Mouse (Mus musculus) left cerebral cortex, adult 11 months (tissue): Measurements from ENCODE around the gene Tmed5.
"Not testable (repeated sequence)": the region's sequence is repeated elsewhere in the genome, so short reads cannot be mapped to it uniquely, and the experiment has no call there.

Source experiments
- DNase-seq: peaks from one replicate; pipeline ENCODE4 v3.0.0; 2022; ENCODE audit warnings: low spot score

Tmed5 gene

DNA sequence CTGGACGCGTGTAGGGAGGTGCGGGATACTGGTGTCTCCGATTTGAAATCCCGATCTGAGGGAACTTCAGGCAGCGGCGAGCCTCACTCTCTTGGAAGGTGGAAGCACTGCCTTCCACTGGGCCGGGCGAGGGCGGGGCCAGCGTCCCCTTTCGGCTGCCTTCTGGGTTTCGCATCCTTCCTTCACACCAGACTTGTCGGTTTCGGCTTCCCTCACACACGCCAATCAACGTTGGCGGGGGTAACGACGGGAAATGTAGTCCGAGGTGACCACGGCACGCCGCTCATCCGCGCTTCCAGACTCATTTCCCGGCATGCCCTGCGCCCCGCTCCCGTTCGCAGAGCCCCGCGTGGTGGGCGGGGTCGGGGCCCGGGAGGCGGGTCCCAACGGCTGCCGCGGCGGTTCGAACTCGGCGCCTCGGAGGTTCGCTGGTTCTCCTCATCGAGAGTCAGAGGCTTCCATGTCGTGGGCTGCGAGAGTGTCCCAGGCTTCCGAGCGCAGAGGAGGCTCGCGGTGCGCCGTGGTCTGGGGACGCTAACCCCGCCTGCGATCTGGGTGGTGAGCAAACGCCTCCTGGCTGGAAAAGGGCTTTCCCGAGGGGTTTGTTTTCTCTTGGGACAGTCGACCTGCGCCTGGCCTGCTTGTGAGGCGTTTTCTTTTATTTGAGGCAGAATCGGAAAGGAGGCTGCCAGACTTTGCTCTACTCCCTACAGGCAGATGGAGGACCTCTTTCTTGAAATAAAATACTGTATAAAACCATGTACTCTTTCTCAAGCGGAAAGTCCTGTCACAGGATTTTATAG, at the start of gene Tmed5, which contains the start of gene Ccdc18:
Tmed5 (minus strand) TSS at position 180 of the 803 bp plus-strand sequence.
Ccdc18 (plus strand) TSS at position 435 of the 803 bp plus-strand sequence.
- peak; percentile 94 for DNase-seq

DNA sequence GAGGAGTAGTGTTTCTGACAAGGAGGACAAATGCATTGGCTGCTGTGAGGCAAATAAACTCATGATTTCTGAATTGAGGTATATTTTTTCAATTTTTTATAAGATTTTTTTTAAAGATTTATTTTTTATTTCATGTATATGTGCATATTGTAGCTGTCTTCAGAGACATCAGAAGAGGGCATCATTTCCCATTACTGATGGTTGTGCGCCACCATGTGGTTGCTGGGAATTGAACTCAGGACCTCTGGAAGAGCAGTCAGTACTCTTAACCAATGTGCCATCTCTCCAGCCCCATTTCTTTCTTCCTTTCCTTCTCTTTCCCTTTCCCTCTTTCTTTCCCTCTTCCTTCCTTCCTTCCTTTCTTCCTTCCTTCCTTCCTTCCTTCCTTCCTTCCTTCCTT, 31.3 kb upstream of the Tmed5 start:
- no peak for DNase-seq

DNA sequence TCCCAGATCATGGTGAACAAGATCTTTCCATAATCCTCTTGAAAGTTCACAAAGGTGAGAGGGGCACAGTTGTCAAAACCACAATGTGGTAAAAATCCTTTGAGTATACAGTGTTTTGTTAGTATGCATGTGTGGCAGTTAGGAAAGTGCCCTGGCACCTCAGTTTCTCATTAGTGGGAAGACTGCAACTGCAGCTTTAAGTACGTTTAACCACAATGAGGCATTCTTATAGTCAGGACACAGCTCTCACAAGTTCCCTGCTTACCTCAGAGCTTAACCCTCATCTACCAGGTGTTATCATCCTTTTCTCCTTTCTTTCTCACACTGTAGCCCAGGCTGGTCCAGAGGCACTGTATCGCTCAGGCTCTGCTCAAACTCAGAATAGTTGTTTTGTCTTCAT, 28.4 kb upstream of the Tmed5 start:
- no peak for DNase-seq

DNA sequence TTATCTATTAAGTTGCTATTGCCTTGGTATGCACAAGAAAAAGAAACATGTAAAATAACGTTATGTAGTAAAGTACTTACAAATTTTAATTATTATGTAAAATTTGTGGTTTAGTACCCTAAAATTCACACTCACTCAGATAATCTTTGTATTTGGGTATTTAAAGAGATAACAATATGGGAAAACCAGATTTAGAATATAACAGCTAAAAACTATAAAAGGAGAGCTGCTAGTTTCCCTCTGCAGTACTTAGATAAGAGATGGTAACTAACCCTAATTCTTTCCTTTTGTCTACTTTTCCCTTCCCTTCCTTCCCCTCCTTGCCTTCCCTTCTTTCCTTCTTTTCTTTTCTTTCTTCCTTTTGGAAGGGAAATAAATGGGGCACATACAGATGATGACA, 20.2 kb upstream of the Tmed5 start:
- DNase-seq = no peak

DNA sequence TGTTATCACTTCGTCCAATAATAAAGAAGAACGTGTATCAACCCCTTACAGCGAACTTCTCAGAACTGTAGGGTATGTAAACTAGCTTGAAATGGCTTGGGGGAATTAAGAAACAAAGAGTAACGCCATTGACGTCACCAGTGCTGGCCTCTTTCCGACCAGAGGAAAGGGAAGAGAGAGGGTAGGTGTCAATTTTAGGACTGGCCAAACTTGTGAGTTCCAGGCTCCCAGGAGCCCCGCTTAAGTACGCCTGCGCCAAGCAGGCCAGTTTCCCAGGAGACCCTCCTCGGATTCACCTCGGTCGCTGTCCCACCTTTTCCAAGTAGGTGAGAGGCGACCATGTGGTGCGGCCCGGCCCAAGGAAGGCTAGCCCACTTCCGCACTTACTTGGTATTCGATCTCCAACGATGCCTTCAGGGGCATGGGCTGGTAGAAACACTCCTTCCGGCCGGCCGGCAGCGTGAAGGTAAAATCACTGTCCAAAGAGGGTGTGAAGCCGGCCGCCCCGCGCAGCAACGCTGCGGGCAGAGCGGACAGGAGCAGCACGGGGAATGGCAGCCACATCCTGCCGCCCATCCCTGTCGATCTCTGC, 475 bp downstream of the Tmed5 start:
- DNase-seq = no peak

DNA sequence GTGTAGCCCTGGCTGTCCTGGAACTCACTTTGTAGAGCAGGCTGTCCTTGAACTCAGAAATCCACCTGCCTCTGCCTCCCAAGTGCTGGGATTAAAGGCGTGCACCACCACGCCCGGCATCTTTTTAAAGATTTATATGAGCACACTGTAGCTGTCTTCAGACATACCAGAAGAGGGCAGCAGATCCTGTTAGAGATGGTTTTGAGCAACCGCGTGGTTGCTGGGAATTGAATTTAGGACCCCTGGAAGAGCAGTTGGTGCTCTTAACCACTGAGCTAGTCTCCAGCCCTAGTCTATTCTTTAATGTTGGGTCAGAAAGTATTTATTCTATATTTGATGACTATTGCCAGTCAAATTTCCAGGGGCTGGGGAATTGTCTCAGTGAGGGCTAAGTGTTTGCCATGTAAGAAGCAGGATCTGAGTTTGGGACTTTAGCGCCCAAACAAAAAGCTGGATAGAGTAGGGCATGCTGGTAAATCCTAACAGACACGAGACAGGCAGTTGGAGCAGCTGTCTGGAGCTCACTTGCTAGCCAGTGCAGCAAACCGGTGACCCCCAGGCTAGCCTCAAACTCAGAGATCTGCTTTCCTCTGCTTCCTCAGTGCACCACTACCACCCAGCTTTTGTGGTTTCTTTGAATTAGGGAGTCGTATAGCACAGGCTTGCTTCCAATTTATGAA, 12.1 kb downstream of the Tmed5 start:
- no peak for DNase-seq

DNA sequence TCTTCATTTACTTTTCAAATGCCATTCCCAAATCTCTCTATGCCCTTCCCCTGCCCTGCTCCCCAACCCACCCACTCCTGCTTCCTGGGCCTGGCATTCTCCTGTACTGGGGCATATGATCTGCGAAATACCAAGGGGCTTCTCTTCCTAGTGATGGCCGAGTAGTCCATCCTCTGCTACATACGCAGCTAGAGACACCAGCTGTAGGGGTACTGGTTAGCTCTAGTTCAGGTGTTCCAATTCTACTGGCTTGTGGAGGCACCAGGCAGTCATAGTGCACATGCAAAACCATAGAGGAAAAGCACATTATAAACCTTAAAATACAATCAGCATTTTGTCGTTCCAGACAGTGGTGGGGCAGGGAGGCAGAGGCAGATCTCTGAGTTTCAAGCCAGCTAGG, 14.7 kb downstream of the Tmed5 start:
- DNase-seq = no peak

DNA sequence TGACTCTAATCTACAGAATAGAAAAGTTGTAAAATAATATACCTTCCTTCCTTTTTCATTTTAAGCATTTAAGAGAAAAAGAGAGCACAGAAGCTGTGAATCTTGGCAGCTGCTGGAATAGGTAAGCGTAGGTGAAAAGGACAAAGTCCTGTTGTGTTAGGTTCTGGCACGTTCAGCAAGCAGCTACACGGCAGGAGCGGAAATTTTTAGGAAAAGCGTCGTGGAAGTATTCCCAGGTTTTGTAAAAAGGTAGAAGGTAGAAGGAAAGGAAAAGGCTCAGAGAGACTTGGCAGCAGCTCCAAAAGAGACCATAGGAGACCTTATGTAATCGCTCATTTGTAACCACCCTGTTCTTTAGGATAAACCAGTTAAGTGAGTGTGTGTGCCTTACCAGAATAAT, 23.1 kb downstream of the Tmed5 start:
- no peak for DNase-seq

DNA sequence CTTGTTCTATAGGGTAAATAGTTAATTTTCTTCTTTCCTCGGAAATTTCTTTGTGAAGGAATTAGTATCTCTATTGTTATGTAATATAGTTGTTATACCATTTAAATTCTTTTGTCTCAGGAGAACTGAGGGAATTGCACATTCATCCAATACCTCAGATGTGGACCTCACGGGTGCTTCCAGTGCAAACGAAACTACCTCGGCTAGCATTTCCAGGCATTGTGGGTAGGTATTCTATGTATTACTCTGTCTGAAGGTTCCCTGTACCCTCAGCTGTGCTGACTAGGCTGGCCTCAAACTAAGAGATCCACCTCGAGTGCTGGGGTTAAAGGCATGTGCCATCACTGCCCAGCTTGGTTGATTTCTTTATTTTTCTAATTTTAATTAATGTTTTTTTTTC, 28.1 kb downstream of the Tmed5 start:
- no peak for DNase-seq

DNA sequence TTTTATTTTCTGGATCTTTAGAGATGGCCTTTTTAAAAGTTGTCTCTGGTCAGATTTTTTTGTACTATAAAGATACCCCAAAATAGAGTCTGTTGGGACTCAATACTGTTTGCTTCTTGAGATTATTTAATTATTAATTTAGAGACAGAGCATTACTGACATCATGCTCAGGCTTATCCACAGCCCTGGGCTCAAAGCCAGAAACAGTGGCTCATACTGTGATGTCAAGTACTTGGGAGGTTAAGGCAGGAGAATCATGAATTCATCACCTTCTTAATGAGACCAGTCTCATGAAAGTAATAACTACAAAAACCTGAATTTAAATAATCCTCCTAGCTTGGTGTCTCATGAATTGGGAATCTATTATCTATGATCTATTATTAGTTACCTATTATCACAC, 32.2 kb downstream of the Tmed5 start:
- DNase-seq = no peak

DNA sequence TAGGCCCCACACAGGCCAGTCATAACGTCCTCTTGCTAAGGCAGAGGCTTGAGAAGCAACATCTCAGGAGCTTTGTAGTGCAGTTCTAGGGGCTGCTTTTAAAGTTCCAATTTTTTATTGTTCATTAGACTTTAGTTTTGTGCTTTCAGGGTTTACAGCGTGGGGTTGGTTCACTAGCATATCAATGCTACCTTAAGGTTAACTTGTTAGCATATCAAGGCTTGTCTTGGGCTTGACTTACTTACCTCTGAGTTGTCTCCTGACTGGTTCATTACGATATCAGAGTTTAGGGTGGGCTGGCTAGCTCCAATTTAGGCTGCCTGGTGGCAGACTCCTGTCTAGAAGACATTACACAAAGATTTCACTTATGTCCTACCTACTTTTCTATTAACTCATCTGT, 34.7 kb downstream of the Tmed5 start:
- no peak for DNase-seq

DNA sequence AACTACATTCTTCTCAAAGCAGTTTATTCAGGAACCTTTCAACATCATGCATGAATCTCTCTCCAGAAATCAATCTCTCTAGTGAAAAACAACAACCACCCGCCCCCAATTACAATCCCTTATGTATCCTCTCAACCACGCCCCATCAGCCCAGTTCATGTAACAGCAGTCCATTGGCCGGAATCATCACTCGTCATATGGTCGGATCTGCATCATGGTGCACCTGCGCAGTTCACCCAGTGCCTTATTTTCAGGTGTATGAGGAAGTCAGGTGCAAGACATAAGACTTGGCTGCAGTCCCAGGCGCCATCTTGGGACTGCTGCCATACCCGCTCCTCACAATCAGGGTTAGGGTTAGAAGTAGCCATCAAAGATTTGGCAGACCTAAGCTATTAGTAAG, 39.7 kb downstream of the Tmed5 start:
- not testable (repeated sequence) for DNase-seq

DNA sequence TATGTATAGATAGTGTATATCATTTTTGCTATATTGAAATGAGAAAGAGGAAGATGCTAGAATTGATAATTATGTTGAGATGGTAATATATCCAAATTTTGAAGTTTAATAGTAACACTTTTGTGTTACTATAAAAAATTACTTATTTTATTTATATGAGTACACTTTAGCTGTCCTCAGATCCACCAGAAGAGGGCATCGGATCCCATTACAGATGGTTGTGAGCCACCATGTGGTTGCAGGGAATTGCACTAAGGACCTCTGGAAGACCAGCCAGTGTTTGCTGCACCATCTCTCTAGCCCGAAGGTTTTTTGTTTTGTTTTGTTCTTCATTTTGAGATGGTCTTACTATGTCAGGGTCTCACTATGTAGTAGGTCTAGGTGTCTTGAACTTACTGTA, 47.0 kb downstream of the Tmed5 start:
- no peak for DNase-seq

DNA sequence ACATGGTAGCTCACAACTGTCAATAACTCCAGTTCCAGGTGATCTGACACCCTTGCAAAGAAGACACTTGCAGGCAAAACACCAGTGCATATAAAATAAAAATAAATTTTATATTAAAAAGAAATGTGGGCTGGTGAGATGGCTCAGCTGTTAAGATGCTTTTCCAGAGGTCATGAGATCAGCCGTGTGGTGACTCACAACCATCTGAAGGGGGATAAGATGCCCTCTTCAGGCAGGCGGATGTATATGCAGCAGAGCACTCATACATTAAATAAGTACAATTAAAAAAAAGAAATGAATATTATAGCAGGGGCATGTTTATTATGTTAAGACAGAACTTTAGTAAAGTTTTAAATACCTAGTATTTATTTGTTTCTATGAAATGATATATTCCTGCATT, 50.0 kb downstream of the Tmed5 start:
- no peak for DNase-seq

DNA sequence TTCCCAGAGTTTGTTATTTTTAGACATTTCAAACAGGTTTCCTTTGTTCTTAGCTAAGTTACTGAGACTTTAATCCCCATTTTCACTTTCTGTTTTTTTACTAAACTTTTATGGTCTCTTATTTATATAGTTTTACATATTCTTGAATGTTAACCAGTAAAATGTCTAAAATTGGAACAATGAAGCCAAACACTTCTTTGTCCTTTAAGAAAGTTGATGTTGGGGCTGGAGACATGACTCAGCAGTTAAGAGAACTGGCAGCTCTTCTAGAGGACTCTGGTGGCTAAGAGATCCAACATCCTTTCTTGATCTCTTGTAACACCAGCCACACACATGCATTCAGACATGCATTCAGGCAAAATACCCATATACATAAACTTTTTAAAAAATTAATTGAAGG, 52.8 kb downstream of the Tmed5 start:
- DNase-seq = no peak

DNA sequence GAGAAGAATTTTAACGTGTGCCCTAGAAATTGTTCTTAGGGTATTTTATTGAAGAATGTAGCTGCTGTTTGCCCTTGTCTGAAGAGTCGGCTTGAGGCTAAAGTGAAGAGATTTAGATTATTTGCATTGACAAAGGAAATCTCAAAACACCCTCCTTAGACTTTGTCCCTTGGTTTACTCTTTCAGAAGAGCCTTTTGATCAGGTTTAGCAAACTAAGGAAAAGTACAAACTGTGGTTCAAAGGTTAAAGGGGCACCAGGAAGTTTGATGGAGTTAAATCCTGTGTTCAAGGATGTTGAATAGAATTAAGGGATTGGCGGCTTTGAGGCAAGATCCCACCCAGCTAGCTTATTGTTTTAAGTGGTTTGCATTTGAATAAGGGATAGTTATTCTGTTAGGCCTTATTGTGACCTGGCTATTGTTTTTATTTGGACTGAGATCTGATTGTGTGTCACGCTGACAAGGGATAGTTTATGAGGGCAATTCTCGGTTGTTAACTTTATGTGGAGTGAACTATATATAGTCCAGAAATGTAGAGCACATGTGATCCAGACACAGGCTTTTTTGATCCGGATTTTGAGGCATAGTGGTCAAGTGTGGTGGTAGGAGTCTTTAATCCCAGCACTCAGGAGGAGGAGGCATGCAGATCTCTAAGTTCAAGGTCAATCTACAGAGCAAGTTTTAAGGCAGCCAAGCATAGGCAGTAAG, 55.4 kb downstream of the Tmed5 start:
- no peak for DNase-seq

DNA sequence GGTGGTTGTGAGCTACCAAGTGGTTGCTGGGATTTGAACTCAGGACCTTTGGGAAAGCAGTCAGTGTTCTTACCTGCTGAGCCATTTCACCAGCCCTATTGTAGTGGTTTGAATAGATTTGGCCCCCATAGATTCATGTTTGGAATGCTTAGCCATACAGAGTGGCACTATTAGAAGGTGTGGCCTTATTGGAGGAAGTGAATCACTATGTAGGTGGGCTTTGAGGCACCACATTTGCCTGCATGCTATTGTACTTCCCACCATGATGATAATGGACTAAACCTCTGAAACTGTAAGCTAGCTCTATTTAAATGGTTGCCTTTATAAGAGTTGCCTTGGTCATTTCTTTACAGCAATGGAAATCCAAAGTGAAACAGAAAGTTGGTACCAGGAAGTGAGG, 56.2 kb downstream of the Tmed5 start:
- DNase-seq = no peak

DNA sequence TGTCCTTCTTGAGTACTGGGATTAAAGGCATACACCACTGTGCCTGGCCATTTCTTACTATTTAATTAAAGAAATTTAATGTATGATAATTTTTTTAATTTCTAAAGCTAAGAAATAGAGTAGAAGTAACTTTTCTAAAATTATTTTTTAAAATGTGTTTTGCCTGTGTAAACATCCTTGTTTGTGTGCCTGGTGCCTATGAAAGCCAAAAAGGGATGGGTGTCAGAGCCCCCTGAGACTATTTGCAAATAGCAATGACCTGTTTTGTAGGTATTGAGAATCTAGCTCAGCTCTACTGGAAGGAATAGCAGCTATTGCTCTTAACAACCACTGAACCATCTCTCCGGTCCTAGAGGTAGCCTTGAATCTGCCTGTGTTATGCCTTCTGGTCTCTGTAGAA, 60.1 kb downstream of the Tmed5 start:
- no peak for DNase-seq

DNA sequence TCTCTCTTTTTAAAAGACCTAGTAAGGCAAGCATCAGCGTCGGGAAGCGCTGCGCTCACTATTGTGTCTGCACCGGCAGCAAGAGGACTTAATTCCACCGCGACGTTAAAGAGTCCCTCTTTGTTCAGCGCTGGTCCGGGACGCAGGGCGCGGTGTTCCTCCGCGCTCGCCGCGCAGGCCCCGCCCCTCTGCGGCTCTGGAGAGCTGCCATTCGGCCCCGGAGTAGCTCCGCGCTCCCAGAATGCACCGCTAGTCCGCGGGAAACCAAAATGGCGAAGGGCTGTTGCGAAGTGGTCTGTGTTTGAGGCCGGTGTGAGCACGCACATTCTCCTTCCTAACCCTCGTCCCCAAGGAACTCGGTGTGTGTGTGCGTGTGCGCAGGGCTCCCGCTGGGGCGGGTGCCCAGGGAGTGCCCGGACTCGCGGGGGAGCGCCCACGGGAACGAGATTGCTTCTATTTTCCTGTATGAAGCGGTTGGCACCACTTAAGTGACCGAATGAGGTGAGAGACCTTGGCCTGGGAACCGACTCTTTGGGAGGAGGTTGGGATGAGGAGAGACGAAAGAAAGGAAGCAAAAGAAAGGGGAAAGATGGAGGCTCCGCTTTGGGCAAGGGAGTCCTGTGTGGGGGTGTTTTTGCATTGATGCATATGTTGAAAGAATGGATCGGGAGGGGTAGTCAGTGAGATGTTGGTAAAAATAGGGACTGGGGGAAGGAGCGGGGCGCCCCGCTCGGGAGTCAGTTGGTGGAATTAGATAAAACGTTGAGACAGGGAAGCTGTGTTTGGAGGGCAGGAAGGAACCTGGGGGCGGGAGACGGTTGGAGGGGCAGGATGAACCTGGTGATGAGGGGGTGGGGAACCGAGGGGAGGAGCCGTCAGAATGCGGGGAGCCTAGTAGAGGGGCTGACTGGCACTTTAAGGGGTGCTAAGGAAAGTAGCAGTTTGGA, 66.7 kb downstream of the Tmed5 start, which contains the start of gene Mtf2:
Mtf2 (plus strand) TSS at position 210 of the 947 bp plus-strand sequence.
- DNase-seq = peak; percentile 95

DNA sequence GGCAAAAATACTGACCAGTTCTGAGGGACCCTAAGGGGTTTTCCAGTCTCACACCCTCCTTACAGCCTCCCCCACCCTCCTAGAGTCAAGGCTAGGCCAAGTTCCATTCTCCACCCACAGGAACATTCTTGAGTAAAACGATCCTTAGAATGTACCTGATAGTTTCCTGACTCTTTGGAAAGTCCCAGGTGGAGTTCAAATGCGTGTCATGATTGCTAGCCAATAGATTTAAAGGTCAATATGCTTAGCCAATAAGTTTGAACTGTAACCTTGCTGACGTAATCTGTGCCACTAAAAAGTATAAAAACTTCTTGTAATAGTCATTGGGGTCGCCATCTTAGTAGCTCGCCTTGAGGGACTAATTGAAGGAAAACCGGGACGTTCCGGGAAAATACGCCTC, 72.0 kb downstream of the Tmed5 start:
- no peak for DNase-seq
